Mouse (Mus musculus): ENCODE measurements around the gene Cenpm.

Gene Cenpm

DNA sequence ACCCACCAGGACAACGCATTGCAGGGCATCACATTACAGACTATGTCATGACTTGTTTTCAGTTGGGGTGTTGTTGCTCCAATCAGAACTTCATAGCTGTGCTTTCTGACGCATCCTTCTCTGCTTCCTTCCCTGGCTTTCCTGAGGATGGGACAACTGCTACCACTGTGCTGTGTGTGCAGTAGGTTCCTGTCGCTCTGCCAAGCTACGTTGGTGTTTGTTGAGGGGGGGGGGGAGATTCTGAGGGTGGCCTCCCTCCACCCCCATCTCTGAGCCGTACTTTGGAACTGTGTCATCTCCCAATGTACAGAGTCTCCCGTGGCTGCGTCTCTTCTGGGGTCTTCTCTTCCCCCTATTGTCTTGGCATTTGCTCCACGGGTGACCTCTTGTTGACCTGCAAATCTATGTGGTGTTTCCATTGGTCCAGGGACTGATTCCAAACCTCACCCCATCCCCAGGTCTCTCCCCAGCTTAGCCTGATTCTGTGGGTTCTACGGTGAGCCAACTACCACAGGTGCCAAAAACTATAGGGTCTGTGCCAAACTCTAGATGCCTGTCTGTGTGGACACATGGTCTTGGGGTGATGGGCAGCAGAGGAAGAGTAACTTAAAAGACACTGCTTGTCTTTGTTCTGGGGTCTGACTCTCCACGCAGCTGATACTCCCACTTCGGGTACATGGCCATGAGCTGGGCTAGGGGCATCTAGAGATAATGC is 29.1 kb downstream of the Cenpm start:
- DNase-seq (ENCODE audit: low spot score): no peak

GRCm38 (mm10) chr15:82213222-82213621 is 31.3 kb downstream of the Cenpm start:
- no peak for DNase-seq (ENCODE audit: low spot score)

- DNase-seq (ENCODE audit: low spot score): no peak
These were observed 31.8 kb downstream of the Cenpm start, which contains the start of gene Shisa8 for GRCm38 (mm10) chr15:82212752-82213063. TSS of gene Shisa8 (minus strand) at chr15:82212815.

- no peak for DNase-seq (ENCODE audit: low spot score)
These were observed 32.4 kb downstream of the Cenpm start for GRCm38 (mm10) chr15:82211911-82212751.

GRCm38 (mm10) chr15:82211281-82211680 is 33.3 kb downstream of the Cenpm start:
- no peak for DNase-seq (ENCODE audit: low spot score)

GRCm38 (mm10) chr15:82210801-82211200 is 33.7 kb downstream of the Cenpm start:
- no peak for DNase-seq (ENCODE audit: low spot score)

- no peak for DNase-seq (ENCODE audit: low spot score)
These were observed 35.1 kb downstream of the Cenpm start for GRCm38 (mm10) chr15:82209295-82210050.

DNA sequence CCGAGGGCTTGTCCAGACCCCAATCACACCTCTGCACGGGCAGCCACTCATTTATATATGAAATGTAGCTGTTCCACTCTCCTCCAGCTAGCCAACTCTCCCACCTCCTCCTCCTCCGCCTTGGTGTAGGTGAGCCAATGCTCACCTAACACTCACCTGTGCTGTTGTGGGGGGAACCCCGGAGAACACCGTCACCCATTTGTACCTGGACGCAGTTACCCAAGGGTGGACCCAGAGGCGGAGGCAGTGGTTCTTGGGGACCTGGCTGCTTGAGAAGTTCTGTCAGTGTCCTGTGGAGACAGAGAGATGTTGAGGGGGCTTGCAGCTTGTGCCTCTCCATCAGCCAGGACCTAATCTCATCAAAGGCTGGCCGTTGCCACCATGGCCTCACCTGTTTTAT is 36.2 kb downstream of the Cenpm start:
- DNase-seq (ENCODE audit: low spot score): no peak

- DNase-seq (ENCODE audit: low spot score): no peak
These were observed 36.9 kb downstream of the Cenpm start for GRCm38 (mm10) chr15:82207504-82208219.

DNA sequence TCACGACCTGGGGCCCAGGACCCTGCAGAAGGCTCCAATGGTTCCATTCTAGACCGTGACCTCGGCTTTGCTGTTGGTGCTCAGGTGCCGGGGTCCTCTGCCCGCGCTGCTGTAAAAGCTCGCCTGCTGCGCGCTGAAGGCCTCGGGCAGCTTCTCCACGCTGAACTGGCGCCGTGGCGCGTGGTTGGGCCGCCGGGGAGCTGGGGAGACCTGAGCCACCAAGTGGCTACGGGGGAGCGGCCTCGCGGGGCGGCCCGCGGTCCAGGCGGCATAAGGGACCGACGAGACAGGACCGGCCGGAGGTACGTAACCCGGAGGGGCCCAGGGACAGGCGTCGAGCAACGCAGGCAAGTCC is 37.5 kb downstream of the Cenpm start:
- no peak for DNase-seq (ENCODE audit: low spot score)

GRCm38 (mm10) chr15:82206365-82207104 is 38.0 kb downstream of the Cenpm start:
- peak; percentile 41 for DNase-seq (ENCODE audit: low spot score)

DNA sequence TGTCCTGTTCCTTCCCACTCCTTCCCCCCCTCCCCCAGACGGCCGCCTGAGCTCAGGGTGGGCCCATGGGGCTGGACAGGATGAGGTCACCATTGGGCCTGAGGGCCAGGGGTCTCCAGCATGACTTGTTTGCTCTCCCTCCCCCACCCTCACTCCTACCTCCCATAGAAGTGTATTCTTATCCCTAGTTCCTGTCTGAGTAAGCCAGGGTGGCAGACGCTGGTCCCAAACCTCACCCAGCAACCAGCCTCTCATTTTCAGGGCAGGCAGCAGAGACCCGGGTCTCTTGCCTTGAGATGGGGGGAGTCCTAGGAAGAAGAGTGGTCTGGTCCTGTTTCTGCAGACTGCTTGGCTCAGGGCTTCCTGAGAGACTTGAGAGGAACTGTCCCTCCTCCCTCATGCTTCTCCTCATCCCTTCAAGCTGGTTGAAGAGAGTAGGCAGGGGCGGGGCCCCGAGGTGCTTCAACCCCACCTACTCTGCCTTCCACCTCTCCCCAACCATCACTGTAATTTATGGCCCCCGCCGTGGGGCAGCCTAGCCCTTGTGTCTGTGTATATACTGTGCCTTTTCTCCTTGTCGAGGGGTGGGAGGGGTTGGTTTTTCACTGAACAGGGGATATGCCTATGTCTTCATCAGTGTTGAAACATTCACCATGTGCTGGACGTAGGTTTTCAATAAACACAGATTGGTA is 39.7 kb downstream of the Cenpm start:
- no peak for DNase-seq (ENCODE audit: low spot score)

- no peak for DNase-seq (ENCODE audit: low spot score)
These were observed 40.8 kb downstream of the Cenpm start for GRCm38 (mm10) chr15:82203611-82204351.

DNA sequence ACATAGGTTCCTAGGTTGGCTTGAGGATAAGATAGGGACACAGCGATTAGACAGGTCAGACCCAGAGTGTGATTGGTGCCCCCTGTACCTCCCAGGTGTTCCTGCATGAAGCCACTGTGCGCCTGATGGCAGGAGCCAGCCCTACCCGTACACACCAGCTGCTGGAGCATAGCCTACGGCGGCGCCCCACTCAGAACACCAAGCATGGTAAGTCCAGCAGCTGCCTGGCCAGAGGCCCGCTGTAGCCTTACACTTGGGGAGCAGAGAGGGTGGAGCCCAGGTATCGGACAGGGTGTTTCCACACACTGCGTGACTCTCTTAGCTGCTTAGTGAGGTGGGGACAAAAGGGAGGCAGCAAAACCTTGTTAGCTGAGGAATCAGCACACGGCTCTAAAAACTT is 41.5 kb downstream of the Cenpm start:
- DNase-seq (ENCODE audit: low spot score): no peak

DNA sequence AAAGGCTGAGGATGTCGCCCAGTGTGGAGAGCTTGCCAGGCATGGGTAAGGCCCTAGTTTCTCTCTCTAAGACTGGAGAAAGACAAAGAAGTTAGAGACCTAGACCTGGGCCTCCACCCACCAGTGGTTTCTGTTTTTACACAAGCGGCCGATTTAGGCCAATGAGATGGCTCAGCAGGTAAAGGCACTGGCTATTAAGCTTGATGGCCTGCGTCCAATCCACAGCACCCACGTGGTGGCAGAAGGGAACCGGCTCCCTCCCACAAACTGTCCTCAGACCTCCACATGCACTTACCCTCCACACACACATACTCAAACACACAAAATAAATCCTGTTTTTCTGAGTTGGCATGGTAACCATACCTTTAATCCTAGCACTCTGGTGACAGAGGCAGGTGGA is 42.5 kb downstream of the Cenpm start:
- no peak for DNase-seq (ENCODE audit: low spot score)

DNA sequence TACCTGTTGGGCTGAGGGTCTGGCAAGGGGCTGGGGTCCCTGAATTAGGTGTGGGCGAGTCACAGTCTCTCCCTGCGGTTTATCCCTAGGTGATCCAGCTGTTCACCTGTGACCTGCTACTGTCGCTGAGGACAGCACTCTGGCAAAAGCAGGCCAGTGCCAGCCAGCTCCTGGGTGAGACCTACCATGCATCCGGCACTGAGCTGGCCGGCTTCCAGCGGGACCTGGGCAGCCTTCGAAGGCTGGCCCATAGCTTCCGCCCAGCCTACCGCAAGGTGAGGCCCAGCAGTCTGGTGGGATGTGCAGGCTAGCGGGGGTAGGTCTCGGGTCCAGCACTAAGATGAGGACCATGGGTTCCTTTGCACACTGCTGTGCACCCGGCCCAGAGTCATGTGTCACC is 45.0 kb downstream of the Cenpm start:
- no peak for DNase-seq (ENCODE audit: low spot score)

DNA sequence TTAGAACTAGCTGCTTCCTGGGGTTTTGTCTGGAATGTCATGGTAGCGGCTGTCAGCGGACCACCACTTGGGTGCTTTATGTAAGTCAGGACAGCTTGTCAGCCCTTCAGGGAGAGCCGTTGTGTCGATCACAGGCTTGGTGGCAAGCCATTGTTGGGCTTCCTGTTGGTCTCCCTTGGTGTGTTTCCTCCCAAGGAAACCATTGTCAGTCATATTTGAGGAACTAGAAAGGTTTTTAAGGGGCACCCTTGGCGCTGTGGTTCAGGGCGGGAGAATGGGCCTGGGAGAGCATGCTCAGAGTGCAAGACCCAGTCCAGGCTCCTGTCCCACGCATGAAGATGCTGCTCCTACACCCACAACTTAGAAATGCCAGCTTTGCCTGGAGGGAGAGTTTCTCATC is 46.2 kb downstream of the Cenpm start:
- DNase-seq (ENCODE audit: low spot score): no peak

DNA sequence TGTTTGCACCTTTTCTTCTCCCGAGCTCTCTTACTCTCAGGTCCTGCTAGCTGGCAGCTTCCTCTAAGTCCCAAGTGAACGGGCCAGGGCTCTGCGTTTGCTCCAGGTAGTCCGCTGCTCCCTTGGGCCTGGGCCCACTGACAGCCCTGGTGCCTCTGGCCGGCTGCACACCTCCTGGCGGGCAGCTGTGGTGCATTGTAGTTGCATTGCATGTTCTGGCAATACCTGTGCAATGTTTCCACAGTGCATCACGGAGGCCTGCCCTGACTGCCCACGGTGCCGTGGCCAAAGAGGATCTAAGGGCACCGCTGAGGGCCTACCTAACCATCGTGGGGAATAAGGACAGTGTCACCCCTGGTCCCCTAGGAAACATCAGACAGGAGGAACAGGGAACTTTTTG is 46.6 kb downstream of the Cenpm start:
- DNase-seq (ENCODE audit: low spot score): no peak

GRCm38 (mm10) chr15:82197246-82197750 is 47.2 kb downstream of the Cenpm start:
- no peak for DNase-seq (ENCODE audit: low spot score)

DNA sequence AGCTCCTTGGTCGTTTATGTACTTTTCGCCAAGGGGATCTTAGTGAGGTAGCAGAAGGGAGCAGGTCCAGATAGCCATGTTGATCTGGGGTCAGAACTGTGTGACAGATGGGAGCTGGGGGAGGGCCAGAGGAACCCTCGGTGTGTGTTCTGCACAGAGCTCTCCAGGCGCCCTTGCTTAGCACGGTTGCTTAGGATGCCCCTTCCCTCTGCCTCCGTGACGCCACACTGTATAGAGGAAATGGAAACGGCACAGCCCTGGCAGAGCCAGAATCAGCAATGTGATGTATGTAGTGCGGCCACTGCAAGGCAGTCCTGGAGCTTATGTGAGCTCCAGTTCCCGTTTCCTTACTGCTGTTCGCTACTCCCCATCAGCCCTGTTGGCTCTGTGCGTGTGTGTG is 48.2 kb downstream of the Cenpm start:
- DNase-seq (ENCODE audit: low spot score): no peak
